Mouse (Mus musculus) ES-Bruce4 (cell line): ENCODE data around the gene Actr3. TPM values are rescaled to one million over a fixed set of nuclear protein-coding genes. Genes with fewer than 3 reads are reported as not detected.
A peak's percentile ranks its signal among the peaks of the same experiment; 100 is the strongest.

ENCODE experiments used
- H3K27ac ChIP-seq: 2 replicates; pipeline ENCODE4 v1.5.1; 2012; ENCODE audit warnings: low read length, inconsistent platforms; ENCODE audit not compliant: insufficient read depth
- H3K27me3 ChIP-seq: 2 replicates; pipeline ENCODE4 v1.6.1; 2012; ENCODE audit warnings: mild to moderate bottlenecking, low read length, inconsistent platforms; ENCODE audit not compliant: control insufficient read depth, poor library complexity, insufficient read depth, severe bottlenecking
- H3K36me3 ChIP-seq: 2 replicates; pipeline ENCODE4 v1.6.1; 2012; ENCODE audit warnings: inconsistent platforms, mild to moderate bottlenecking, low read length, moderate library complexity; ENCODE audit not compliant: control insufficient read depth, poor library complexity, insufficient read depth, severe bottlenecking
- H3K4me1 ChIP-seq: one replicate; pipeline ENCODE4 v1.8.1; 2011; ENCODE audit warnings: low read length; ENCODE audit not compliant: control insufficient read depth, insufficient read depth
- H3K4me3 ChIP-seq: 2 replicates; pipeline ENCODE4 v1.5.1; 2011; ENCODE audit warnings: low read depth, mild to moderate bottlenecking, low read length
- H3K9ac ChIP-seq: 2 replicates; pipeline ENCODE4 v1.6.1; 2012; ENCODE audit warnings: low read depth, mild to moderate bottlenecking, inconsistent platforms; ENCODE audit not compliant: poor library complexity, severe bottlenecking
- H3K9me3 ChIP-seq: replicated peaks from 2 replicates; pipeline ENCODE4 v1.6.1; 2012; ENCODE audit warnings: mild to moderate bottlenecking, low read length, inconsistent platforms; ENCODE audit not compliant: control insufficient read depth, poor library complexity, insufficient read depth, severe bottlenecking
- CTCF ChIP-seq: IDR thresholded peaks from one replicate; pipeline ENCODE4 v1.8.1; 2011; ENCODE audit warnings: low read depth, low read length
- EP300 ChIP-seq: IDR thresholded peaks from 2 replicates; pipeline ENCODE4 v1.6.1; 2011; ENCODE audit warnings: low read depth, low read length; ENCODE audit not compliant: insufficient read depth
- POLR2A ChIP-seq: IDR thresholded peaks from one replicate; pipeline ENCODE4 v1.8.1; 2011; ENCODE audit warnings: low read length; ENCODE audit not compliant: insufficient read depth
- polyA plus RNA-seq: library from polyadenylated mRNA; stranded (reverse); fragments of >200 nt; gene quantifications from 2 replicates; pipeline ENCODE4 v1.2.4, GENCODE M21; 2011; ENCODE audit warnings: low read depth; ENCODE audit not compliant: missing spikeins, insufficient read depth, insufficient read length

Actr3 gene
- polyA plus RNA-seq, 1 experiment, result 269 TPM

GRCm38 (mm10) chr1:125441251-125441650, 5.7 kb upstream of the Actr3 start:
- H3K27me3 ChIP-seq, result no peaks in the 10 kb centered on the region
- TF ChIP-seq CTCF (no peak), EP300 (no peak), POLR2A (no peak)
- no peak overlapping the region for H3K9ac ChIP-seq
- no peaks in the 10 kb centered on the region for H3K36me3 ChIP-seq
- no peaks in the 10 kb centered on the region for H3K4me1 ChIP-seq
- no peaks in the 10 kb centered on the region for H3K9me3 ChIP-seq
- H3K4me3 ChIP-seq, result no peak overlapping the region
- H3K27ac ChIP-seq, result no peak overlapping the region

GRCm38 (mm10) chr1:125439556-125439955, 4.0 kb upstream of the Actr3 start:
- Histone ChIP-seq H3K9ac (no peak overlapping the region), H3K9me3 (no peaks in the 10 kb centered on the region), H3K4me1 (no peaks in the 10 kb centered on the region), H3K4me3 (no peak overlapping the region), H3K27me3 (no peaks in the 10 kb centered on the region), H3K36me3 (no peaks in the 10 kb centered on the region), H3K27ac (no peak overlapping the region)
- no peak for TF ChIP-seq EP300

- no peak overlapping the region for H3K27ac ChIP-seq
- TF ChIP-seq EP300 (no peak), CTCF (no peak), POLR2A (no peak)
- H3K27me3 ChIP-seq, result no peaks in the 10 kb centered on the region
- H3K4me1 ChIP-seq, result no peaks in the 10 kb centered on the region
- no peaks in the 10 kb centered on the region for H3K36me3 ChIP-seq
- no peak overlapping the region for H3K4me3 ChIP-seq
- H3K9me3 ChIP-seq, result no peaks in the 10 kb centered on the region
- no peak overlapping the region for H3K9ac ChIP-seq
Observed at GRCm38 (mm10) chr1:125438826-125439225, 3.3 kb upstream of the Actr3 start.

GRCm38 (mm10) chr1:125437927-125438326, 2.4 kb upstream of the Actr3 start:
- no peak overlapping the region for H3K4me3 ChIP-seq
- TF ChIP-seq POLR2A (no peak), CTCF (no peak), EP300 (no peak)
- H3K4me1 ChIP-seq, result no peaks in the 10 kb centered on the region
- H3K27me3 ChIP-seq, result no peaks in the 10 kb centered on the region
- H3K27ac ChIP-seq, result no peak overlapping the region
- no peak overlapping the region for H3K9ac ChIP-seq
- no peaks in the 10 kb centered on the region for H3K36me3 ChIP-seq
- no peaks in the 10 kb centered on the region for H3K9me3 ChIP-seq

GRCm38 (mm10) chr1:125437161-125437560, 1.6 kb upstream of the Actr3 start:
- Histone ChIP-seq H3K4me3 (no peak overlapping the region), H3K9me3 (no peaks in the 10 kb centered on the region), H3K27ac (no peak overlapping the region), H3K36me3 (no peaks in the 10 kb centered on the region), H3K27me3 (no peaks in the 10 kb centered on the region), H3K4me1 (no peaks in the 10 kb centered on the region), H3K9ac (no peak overlapping the region)
- TF ChIP-seq EP300, result no peak
- TF ChIP-seq CTCF, result no peak
- TF ChIP-seq POLR2A, result no peak

GRCm38 (mm10) chr1:125435018-125435368, 534 bp downstream of the Actr3 start:
- no peaks in the 10 kb centered on the region for H3K36me3 ChIP-seq
- H3K9me3 ChIP-seq, result no peaks in the 10 kb centered on the region
- no peak for TF ChIP-seq EP300
- TF ChIP-seq POLR2A, result no peak
- no peak for TF ChIP-seq CTCF
- no peaks in the 10 kb centered on the region for H3K4me1 ChIP-seq
- peak overlapping the region; percentile 98 for H3K9ac ChIP-seq
- no peaks in the 10 kb centered on the region for H3K27me3 ChIP-seq
- peak overlapping the region; percentile 68 for H3K4me3 ChIP-seq
- peak overlapping the region; percentile 71 for H3K27ac ChIP-seq
